Mouse (Mus musculus) c-Kit-positive CD71-positive TER-119-negative erythroid progenitor cells, embryonic 14.5 days (primary cell): Measurements from ENCODE around the gene Lhx2.

Experiments used
- DNase-seq: peaks from one replicate; pipeline ENCODE4 v3.0.0-alpha.2; 2013; ENCODE audit warnings: low read depth

The Lhx2 gene

DNA sequence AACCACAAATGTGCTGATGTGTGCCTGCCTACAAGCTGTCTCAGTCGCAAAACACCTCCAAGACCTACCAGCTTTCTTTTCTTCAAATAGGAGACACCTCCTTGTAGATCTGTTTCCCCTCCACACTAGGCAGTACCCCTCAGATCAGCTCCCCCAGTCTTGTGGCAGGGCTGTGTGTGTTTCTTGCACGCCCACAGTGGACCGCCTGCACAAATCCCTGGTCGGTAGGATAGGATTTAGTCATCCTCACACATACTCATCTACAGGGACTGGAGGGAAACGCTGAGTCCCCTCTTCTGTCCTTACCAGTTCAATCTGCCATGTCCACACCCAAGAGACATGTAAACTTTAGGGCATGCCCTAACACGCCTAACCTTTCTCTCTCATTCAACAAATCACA, 71.1 kb downstream of the Lhx2 start:
- no peak for DNase-seq

GRCm38 (mm10) chr2:38412599-38413177, 73.6 kb downstream of the Lhx2 start:
- no peak for DNase-seq

GRCm38 (mm10) chr2:38417970-38418369, 78.9 kb downstream of the Lhx2 start:
- peak; percentile 31 for DNase-seq
